ENCODE assay signal across 10 mouse cellular contexts in genomic region chr14:57701915-57702477, GRCm38 (mm10). TPM values are rescaled to one million over a fixed set of nuclear protein-coding genes. Genes with fewer than 3 reads are reported as not detected.
A peak's percentile ranks its signal among the peaks of the same experiment; 100 is the strongest.
DNase-seq lines count a peak whose midpoint lies in the region; TF ChIP-seq lines count a peak whose summit lies in the region.
"Had no signal": no experiment of that assay in that cellular context is flagged by ENCODE, and none has a peak within 500 bp of the region (broad histone marks: within the 10 kb centered on the region; RNA-seq: fewer than 3 reads in every experiment).

No protein-coding gene starts in this region.

- H3K27ac ChIP-seq in midbrain, embryonic 10.5 days (replicated peaks), result peak overlapping the region; percentile 73
- H3K27ac ChIP-seq: heart, embryonic 15.5 days had no signal

- no peak for TF ChIP-seq POLR2A in brain, embryonic 14.5 days (IDR thresholded peaks at IDR 0.05; ENCODE audit: borderline replicate concordance, extremely low read depth, insufficient read depth, insufficient read length, poor library complexity, severe bottlenecking)

- H3K4me1 ChIP-seq in midbrain, embryonic 10.5 days, result peaks cover 13% of the 10 kb centered on the region

- WGBS in midbrain, embryonic 10.5 days, result 74% methylated on average over 12 of the region's 12 CpGs

- no peak for TF ChIP-seq CTCF in brain, embryonic 14.5 days (IDR thresholded peaks at IDR 0.05; ENCODE audit: borderline replicate concordance, extremely low read depth, insufficient read depth, insufficient read length)

- DNase-seq in embryo, embryonic 10 days (ENCODE audit: low spot score), result peak; percentile 15
- no peak for DNase-seq in embryo, embryonic 9.5 days (ENCODE audit: extremely low spot score)
- peak; percentile 85 for DNase-seq in brain, embryonic 14.5 days (ENCODE audit: low read depth)
- DNase-seq in forelimb bud, embryonic 11.5 days (ENCODE audit: low read depth, low spot score), result peak; percentile 27
- no peak for DNase-seq in midbrain, embryonic 10.5 days (ENCODE audit: low spot score)
- no peak for DNase-seq in adrenal gland, postnatal 4 days (ENCODE audit: low spot score in 2 of 2)
- no peak for DNase-seq in natural killer cell, adult 2 months (ENCODE audit: low spot score in 2 of 2)
- DNase-seq in ovary, postnatal 36 days (ENCODE audit: low spot score), result no peak
- DNase-seq: cerebellum, adult 9-11 months had no signal

- no peak overlapping the region for H3K4me3 ChIP-seq in midbrain, embryonic 10.5 days
- H3K4me3 ChIP-seq: heart, embryonic 15.5 days had no signal

- no peaks in the 10 kb centered on the region for H3K9me3 ChIP-seq in midbrain, embryonic 10.5 days (replicated peaks)
- H3K9me3 ChIP-seq: heart, embryonic 15.5 days had no signal

- peaks cover 72% of the 10 kb centered on the region for H3K36me3 ChIP-seq in midbrain, embryonic 10.5 days

- H3K27me3 ChIP-seq in midbrain, embryonic 10.5 days (ENCODE audit: low read depth, poor library complexity, severe bottlenecking), result no peaks in the 10 kb centered on the region
- H3K27me3 ChIP-seq: heart, embryonic 15.5 days had no signal

RNA-seq across cellular contexts. Expression of gene Xpo4, which starts 36.8 kb away (rescaled TPM):
- polyA plus RNA-seq in brain, embryonic 14.5 days (2012; rRNA removed), result 9.9 and 10.2 TPM in 2 replicates
- polyA plus RNA-seq in midbrain, embryonic 10.5 days (2016; fragmentation: Nextera tagmentation; extraction: Ambion mirVana), result 26.4 and 26.5 TPM in 2 replicates
- 10 to 100 TPM; 31.6 to 35.5 TPM for total RNA-seq in adrenal gland, postnatal 4 days (2021)

RNA-seq across cellular contexts. Expression of gene Gm49361, which starts 43.9 kb away (rescaled TPM):
- not detected in 2 replicates for polyA plus RNA-seq in brain, embryonic 14.5 days (2012; rRNA removed)
- polyA plus RNA-seq in midbrain, embryonic 10.5 days (2016; fragmentation: Nextera tagmentation; extraction: Ambion mirVana), result not detected in 2 replicates
- total RNA-seq in adrenal gland, postnatal 4 days (2021), result 1 to 10 TPM; 1.7 to 3.2 TPM
- polyA plus RNA-seq: heart, embryonic 15.5 days had no signal

RNA-seq across cellular contexts. Expression of gene Lats2, which starts 56.2 kb away (rescaled TPM):
- polyA plus RNA-seq in brain, embryonic 14.5 days (2012; rRNA removed), result 9.9 and 14.0 TPM in 2 replicates
- 16.8 TPM in 2 replicates for polyA plus RNA-seq in midbrain, embryonic 10.5 days (2016; fragmentation: Nextera tagmentation; extraction: Ambion mirVana)
- 10 to 100 TPM; 33.5 to 35.8 TPM for total RNA-seq in adrenal gland, postnatal 4 days (2021)

Comparison
In these comparisons a context has a peak if more than half of its experiments do, and no peak if none do; other contexts are left out.
1. DNase-seq: peak in embryo, embryonic 10 days (single experiment), brain, embryonic 14.5 days (single experiment) and forelimb bud, embryonic 11.5 days (single experiment); none in embryo, embryonic 9.5 days (single experiment), midbrain, embryonic 10.5 days (single experiment), adrenal gland, postnatal 4 days (0 of 2), natural killer cell, adult 2 months (0 of 2) and ovary, postnatal 36 days (single experiment).